Mouse (Mus musculus): ENCODE data around the gene P2rx7. TPM values are rescaled to one million over a fixed set of nuclear protein-coding genes. Genes with fewer than 3 reads are reported as not detected.
A peak's percentile ranks its signal among the peaks of the same experiment; 100 is the strongest.

The P2rx7 gene
- polyA plus RNA-seq, 1 experiment from 2014 or later = 2.1 TPM

GRCm38 (mm10) chr5:122622526-122622925, 21.2 kb upstream of the P2rx7 start:
- no peak overlapping the region; the same call in 1 of the 2 replicates for H3K27ac ChIP-seq (ENCODE audit: low read length)
- no peak for ATAC-seq
- H3K27me3 ChIP-seq (replicated peaks; ENCODE audit: control insufficient read depth, insufficient read depth, low read length) = no peaks in the 10 kb centered on the region
- no peak overlapping the region for H3K4me2 ChIP-seq (ENCODE audit: low read depth, low read length)
- H3K9me3 ChIP-seq (ENCODE audit: control insufficient read depth, low read length) = no peaks in the 10 kb centered on the region
- H3K4me1 ChIP-seq (ENCODE audit: control insufficient read depth, insufficient read depth, low read length) = peaks cover 3% of the 10 kb centered on the region; the same call in 1 of the 2 replicates
- no peaks in the 10 kb centered on the region for H3K36me3 ChIP-seq (ENCODE audit: control insufficient read depth, insufficient read depth, low read length)
- no peak overlapping the region for H3K4me3 ChIP-seq (ENCODE audit: low read length)
- H3K9ac ChIP-seq (ENCODE audit: low read depth, low read length) = no peak overlapping the region
- WGBS = 90% methylated on average over 5 of the region's 5 CpGs

DNA sequence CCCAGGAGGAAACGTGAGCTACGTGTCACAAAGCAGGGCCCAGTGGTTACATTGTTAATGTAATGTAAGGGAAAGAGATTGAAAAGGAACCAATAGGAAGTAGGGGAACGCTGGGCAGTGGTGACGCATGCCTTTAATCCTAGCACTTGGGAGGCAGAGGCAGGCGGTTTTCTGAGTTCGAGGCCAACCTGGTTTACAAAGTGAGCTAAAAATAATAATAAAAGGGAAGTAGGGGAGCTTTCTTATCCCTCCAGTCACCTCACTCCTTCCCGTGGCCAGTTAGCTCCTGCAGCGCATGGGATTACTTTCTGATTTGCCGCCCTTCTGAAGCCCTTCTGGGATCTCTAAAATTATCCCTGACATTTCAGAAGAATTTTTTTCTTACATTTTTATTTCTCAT, 19.9 kb upstream of the P2rx7 start:
- no peak for ATAC-seq
- 84% methylated on average over 9 of the region's 9 CpGs for WGBS

DNA sequence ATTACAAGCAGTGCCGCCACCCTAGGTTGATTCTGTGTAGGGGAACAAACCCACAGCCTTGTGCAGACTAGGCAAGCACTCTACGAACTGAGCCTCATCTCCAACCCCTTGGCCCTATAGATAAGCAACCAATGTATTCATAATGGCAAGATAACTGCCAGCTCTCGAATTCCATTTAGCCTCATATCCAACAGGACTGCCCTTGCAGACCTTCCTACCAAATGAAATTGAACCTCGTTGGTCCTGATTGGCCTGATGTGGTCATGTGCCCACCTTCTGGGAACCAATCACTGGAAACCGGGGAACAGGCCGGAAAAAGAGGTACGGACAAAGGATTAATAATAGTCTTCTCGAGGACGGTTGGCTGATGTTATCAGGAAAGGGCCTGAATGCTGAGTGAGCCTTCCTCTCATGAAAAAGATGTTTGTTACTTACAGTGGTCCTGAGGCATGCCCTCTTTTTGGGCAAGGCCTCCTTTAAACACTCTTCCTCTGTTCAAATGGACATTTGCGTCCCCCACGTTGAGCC, 18.7 kb upstream of the P2rx7 start:
- H3K36me3 ChIP-seq (ENCODE audit: control insufficient read depth, insufficient read depth, low read length) = no peaks in the 10 kb centered on the region
- WGBS = 85% methylated on average over 11 of the region's 11 CpGs
- ATAC-seq = no peak

More for the DNA sequence above, 19.9 kb upstream of the P2rx7 start:
- Histone ChIP-seq H3K4me1 (ENCODE audit: control insufficient read depth, insufficient read depth, low read length) (peaks cover 3% of the 10 kb centered on the region; the same call in 1 of the 2 replicates), H3K36me3 (ENCODE audit: control insufficient read depth, insufficient read depth, low read length) (no peaks in the 10 kb centered on the region), H3K9me3 (ENCODE audit: control insufficient read depth, low read length) (no peaks in the 10 kb centered on the region), H3K9ac (ENCODE audit: low read depth, low read length) (no peak overlapping the region), H3K4me3 (ENCODE audit: low read length) (no peak overlapping the region), H3K27ac (ENCODE audit: low read length) (no peak overlapping the region), H3K27me3 (replicated peaks; ENCODE audit: control insufficient read depth, insufficient read depth, low read length) (no peaks in the 10 kb centered on the region), H3K4me2 (ENCODE audit: low read depth, low read length) (no peak overlapping the region)

DNA sequence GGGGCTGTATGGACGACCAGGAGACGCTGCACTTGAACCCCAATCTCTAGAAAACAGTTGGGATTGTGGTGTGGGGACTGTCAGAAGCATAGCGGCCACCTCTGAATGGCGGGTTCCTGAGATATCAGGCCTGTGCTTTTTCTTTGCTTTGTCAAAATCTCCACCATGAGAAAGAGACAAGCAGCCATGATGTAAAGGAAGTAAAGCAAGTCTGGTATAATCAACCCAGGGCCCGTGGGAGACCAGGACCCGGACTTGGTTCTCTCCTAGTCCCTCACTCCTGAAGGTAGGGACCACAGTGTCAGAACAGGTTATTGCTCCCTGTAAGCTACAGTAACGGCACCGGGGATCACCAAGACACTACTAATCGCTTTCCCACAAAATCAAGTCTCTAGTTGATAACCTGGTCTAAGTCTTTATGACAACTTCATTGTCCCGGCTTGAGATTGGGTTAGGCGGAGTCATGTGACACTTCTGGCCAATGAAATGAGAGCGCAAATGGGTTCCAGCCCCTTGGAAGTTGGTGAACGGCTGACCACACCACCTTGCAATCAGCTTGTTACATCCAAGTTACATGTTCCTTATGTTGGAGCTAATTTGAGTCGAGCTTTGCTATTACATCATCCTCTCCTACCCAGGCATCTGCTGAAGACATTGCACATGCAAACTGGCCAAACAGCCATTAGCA, 18.0 kb upstream of the P2rx7 start:
- H3K4me2 ChIP-seq (ENCODE audit: low read depth, low read length) = no peak overlapping the region
- peaks cover 3% of the 10 kb centered on the region; the same call in 1 of the 2 replicates for H3K4me1 ChIP-seq (ENCODE audit: control insufficient read depth, insufficient read depth, low read length)
- no peaks in the 10 kb centered on the region for H3K27me3 ChIP-seq (replicated peaks; ENCODE audit: control insufficient read depth, insufficient read depth, low read length)
- WGBS = 84% methylated on average over 14 of the region's 14 CpGs
- H3K4me3 ChIP-seq (ENCODE audit: low read length) = no peak overlapping the region
- H3K9me3 ChIP-seq (ENCODE audit: control insufficient read depth, low read length) = no peaks in the 10 kb centered on the region
- no peak overlapping the region for H3K27ac ChIP-seq (ENCODE audit: low read length)
- ATAC-seq = no peak
- no peak overlapping the region for H3K9ac ChIP-seq (ENCODE audit: low read depth, low read length)
- no peaks in the 10 kb centered on the region for H3K36me3 ChIP-seq (ENCODE audit: control insufficient read depth, insufficient read depth, low read length)

More for the DNA sequence above, 18.7 kb upstream of the P2rx7 start:
- Histone ChIP-seq H3K9ac (ENCODE audit: low read depth, low read length) (no peak overlapping the region), H3K9me3 (ENCODE audit: control insufficient read depth, low read length) (no peaks in the 10 kb centered on the region), H3K4me3 (ENCODE audit: low read length) (no peak overlapping the region), H3K27me3 (replicated peaks; ENCODE audit: control insufficient read depth, insufficient read depth, low read length) (no peaks in the 10 kb centered on the region), H3K4me1 (ENCODE audit: control insufficient read depth, insufficient read depth, low read length) (peaks cover 3% of the 10 kb centered on the region; the same call in 1 of the 2 replicates), H3K4me2 (ENCODE audit: low read depth, low read length) (no peak overlapping the region), H3K27ac (ENCODE audit: low read length) (no peak overlapping the region)

DNA sequence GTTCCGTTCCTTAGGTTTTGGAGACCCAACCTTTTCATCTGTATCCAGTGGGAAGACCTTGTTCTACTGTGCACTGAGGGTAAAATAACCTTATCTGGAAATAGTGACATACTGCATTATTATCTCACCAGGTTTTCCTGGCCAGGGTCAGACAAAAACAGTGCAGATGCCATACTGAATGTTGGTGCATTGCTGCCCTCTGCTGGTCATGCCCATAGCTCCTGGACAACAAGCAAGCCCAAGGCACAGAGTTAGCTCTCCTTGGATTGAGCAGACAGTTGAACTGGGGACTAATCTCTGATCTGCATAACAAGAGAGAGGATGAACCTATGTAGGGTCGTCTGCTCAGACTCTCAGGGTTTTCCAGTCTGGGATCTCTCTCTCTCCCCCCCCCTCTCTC, 16.5 kb upstream of the P2rx7 start:
- Histone ChIP-seq H3K27ac (ENCODE audit: low read length) (no peak overlapping the region), H3K36me3 (ENCODE audit: control insufficient read depth, insufficient read depth, low read length) (no peaks in the 10 kb centered on the region), H3K4me2 (ENCODE audit: low read depth, low read length) (no peak overlapping the region), H3K9ac (ENCODE audit: low read depth, low read length) (no peak overlapping the region), H3K4me3 (ENCODE audit: low read length) (no peak overlapping the region), H3K27me3 (replicated peaks; ENCODE audit: control insufficient read depth, insufficient read depth, low read length) (no peaks in the 10 kb centered on the region), H3K4me1 (ENCODE audit: control insufficient read depth, insufficient read depth, low read length) (no peaks in the 10 kb centered on the region), H3K9me3 (ENCODE audit: control insufficient read depth, low read length) (no peaks in the 10 kb centered on the region)
- ATAC-seq = peak; percentile 79
- WGBS = 39% methylated on average over 2 of the region's 2 CpGs

- Histone ChIP-seq H3K9ac (ENCODE audit: low read depth, low read length) (no peak overlapping the region), H3K9me3 (ENCODE audit: control insufficient read depth, low read length) (no peaks in the 10 kb centered on the region), H3K36me3 (ENCODE audit: control insufficient read depth, insufficient read depth, low read length) (no peaks in the 10 kb centered on the region), H3K4me1 (ENCODE audit: control insufficient read depth, insufficient read depth, low read length) (0 out of 2 replicates have a peak, but pooled peaks cover 2% of the 10 kb centered on the region), H3K27me3 (replicated peaks; ENCODE audit: control insufficient read depth, insufficient read depth, low read length) (no peaks in the 10 kb centered on the region), H3K4me3 (ENCODE audit: low read length) (no peak overlapping the region), H3K4me2 (ENCODE audit: low read depth, low read length) (no peak overlapping the region), H3K27ac (ENCODE audit: low read length) (no peak overlapping the region)
- 83% methylated on average over 8 of the region's 8 CpGs for WGBS
- no peak for ATAC-seq
These were observed 8.5 kb upstream of the P2rx7 start for GRCm38 (mm10) chr5:122635228-122635627.

DNA sequence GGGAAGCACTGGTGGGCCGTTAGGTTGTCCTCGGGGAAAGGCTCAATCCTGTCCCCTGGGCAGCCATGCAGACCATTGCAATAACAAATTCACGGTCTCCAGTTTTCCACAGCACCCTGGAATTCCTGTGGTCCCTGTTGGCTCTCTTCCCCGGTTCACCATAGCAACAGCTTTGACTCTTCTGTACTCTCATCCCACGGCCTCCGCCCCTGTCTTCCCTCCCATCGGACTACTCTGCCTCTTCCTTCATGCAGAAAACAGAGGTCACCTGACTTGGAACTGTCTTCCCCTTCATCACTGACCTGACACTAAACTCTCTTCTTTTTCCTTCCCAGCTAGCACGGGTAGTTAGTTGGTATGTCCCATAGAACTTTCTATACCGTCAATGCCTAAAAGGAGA, 7.4 kb upstream of the P2rx7 start:
- H3K4me3 ChIP-seq (ENCODE audit: low read length) = no peak overlapping the region
- no peak overlapping the region for H3K4me2 ChIP-seq (ENCODE audit: low read depth, low read length)
- no peak overlapping the region for H3K27ac ChIP-seq (ENCODE audit: low read length)
- no peaks in the 10 kb centered on the region for H3K9me3 ChIP-seq (ENCODE audit: control insufficient read depth, low read length)
- ATAC-seq = no peak
- no peaks in the 10 kb centered on the region for H3K27me3 ChIP-seq (replicated peaks; ENCODE audit: control insufficient read depth, insufficient read depth, low read length)
- H3K36me3 ChIP-seq (ENCODE audit: control insufficient read depth, insufficient read depth, low read length) = no peaks in the 10 kb centered on the region
- no peak overlapping the region for H3K9ac ChIP-seq (ENCODE audit: low read depth, low read length)
- H3K4me1 ChIP-seq (ENCODE audit: control insufficient read depth, insufficient read depth, low read length) = 0 out of 2 replicates have a peak, but pooled peaks cover 2% of the 10 kb centered on the region
- WGBS = 76% methylated on average over 9 of the region's 9 CpGs

GRCm38 (mm10) chr5:122636958-122637357, 6.8 kb upstream of the P2rx7 start:
- no peaks in the 10 kb centered on the region for H3K9me3 ChIP-seq (ENCODE audit: control insufficient read depth, low read length)
- peak overlapping the region; percentile 20; the same call in 1 of the 2 replicates for H3K4me3 ChIP-seq (ENCODE audit: low read length)
- H3K4me2 ChIP-seq (ENCODE audit: low read depth, low read length) = peak overlapping the region; percentile 24; the same call in 1 of the 2 replicates
- H3K4me1 ChIP-seq (ENCODE audit: control insufficient read depth, insufficient read depth, low read length) = 0 out of 2 replicates have a peak, but pooled peaks cover 2% of the 10 kb centered on the region
- no peak overlapping the region for H3K27ac ChIP-seq (ENCODE audit: low read length)
- H3K27me3 ChIP-seq (replicated peaks; ENCODE audit: control insufficient read depth, insufficient read depth, low read length) = no peaks in the 10 kb centered on the region
- H3K36me3 ChIP-seq (ENCODE audit: control insufficient read depth, insufficient read depth, low read length) = no peaks in the 10 kb centered on the region
- no peak overlapping the region for H3K9ac ChIP-seq (ENCODE audit: low read depth, low read length)
- ATAC-seq = peak; percentile 36; the same call in 1 of the 2 replicates
- 38% methylated on average over 16 of the region's 16 CpGs for WGBS

GRCm38 (mm10) chr5:122638296-122638695, 5.4 kb upstream of the P2rx7 start:
- no peaks in the 10 kb centered on the region for H3K36me3 ChIP-seq (ENCODE audit: control insufficient read depth, insufficient read depth, low read length)
- no peak overlapping the region for H3K4me2 ChIP-seq (ENCODE audit: low read depth, low read length)
- H3K4me1 ChIP-seq (ENCODE audit: control insufficient read depth, insufficient read depth, low read length) = 0 out of 2 replicates have a peak, but pooled peaks cover 2% of the 10 kb centered on the region
- no peak for ATAC-seq
- H3K9ac ChIP-seq (ENCODE audit: low read depth, low read length) = no peak overlapping the region
- no peak overlapping the region for H3K4me3 ChIP-seq (ENCODE audit: low read length)
- H3K27ac ChIP-seq (ENCODE audit: low read length) = no peak overlapping the region
- H3K27me3 ChIP-seq (replicated peaks; ENCODE audit: control insufficient read depth, insufficient read depth, low read length) = no peaks in the 10 kb centered on the region
- no peaks in the 10 kb centered on the region for H3K9me3 ChIP-seq (ENCODE audit: control insufficient read depth, low read length)
- WGBS = 66% methylated on average over 2 of the region's 2 CpGs

All from intestine, embryonic 16.5 days (tissue).